In the genomic region with DNA sequence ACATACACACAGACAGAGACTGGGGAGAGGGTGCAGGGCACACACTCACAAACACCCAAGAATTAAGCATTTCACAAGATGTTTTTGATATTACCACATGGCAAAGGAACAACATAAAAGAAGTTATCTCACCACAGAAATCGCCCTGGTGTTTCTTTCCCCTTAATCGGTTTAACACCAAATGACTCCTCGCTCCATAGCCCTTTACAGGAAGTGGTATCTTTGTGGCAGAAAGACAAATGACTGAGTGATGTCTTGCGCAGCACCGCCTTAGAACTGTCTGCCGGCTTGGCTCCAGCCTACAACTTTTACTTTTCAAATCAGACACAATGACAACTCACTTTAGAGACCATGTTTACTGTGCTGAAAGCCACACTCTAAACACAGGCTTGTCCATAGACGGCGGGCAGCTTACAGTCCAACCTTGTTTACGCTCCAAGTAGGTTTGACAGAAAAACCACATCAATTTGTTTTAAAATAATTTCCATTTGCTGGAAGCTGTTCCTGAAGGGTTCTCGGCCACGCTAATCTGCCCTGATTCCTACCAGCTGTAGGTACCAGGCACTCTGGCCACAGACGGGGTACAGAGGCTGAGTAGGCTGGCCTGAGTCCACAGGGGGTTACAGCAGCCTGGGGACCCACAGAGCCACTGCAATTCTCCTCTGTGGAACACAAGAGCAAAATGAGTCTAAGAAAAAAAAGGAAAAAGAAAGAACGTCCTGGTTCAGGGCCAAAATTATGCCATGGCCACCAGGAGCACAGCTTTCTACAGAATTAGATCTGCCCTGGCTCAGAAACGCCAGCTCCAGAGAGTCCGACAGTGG, we compare ENCODE assay signal across 8 mouse cellular contexts. TPM values are rescaled to one million over a fixed set of nuclear protein-coding genes. Genes with fewer than 3 reads are reported as not detected.
A peak's percentile ranks its signal among the peaks of the same experiment; 100 is the strongest.
DNase-seq lines count a peak whose midpoint lies in the region; ATAC-seq lines count a peak whose summit lies in the region.

No protein-coding gene starts in this region.

- DNase-seq in forebrain, embryonic 10.5 days (ENCODE audit: extremely low spot score, low spot score), result no peak
- DNase-seq in forebrain, embryonic 11.5 days (ENCODE audit: low spot score), result no peak
- DNase-seq in A20 (ENCODE audit: low read depth, low spot score), result peak; percentile 31
- DNase-seq in left cerebral cortex, postnatal 14 days (ENCODE audit: low spot score in 2 of 2), result no peak
- DNase-seq in embryo, embryonic 10 days (ENCODE audit: low spot score), result no peak
- no peak for DNase-seq in frontal cortex, postnatal 10 days (ENCODE audit: low spot score in 2 of 2)

- H3K9me3 ChIP-seq in forebrain, embryonic 10.5 days, result no peaks in the 10 kb centered on the region
- no peaks in the 10 kb centered on the region for H3K9me3 ChIP-seq in forebrain, embryonic 11.5 days (ENCODE audit: control insufficient read depth, low read length)
- H3K9me3 ChIP-seq in forebrain, embryonic 12.5 days, result no peaks in the 10 kb centered on the region

- H3K27me3 ChIP-seq in forebrain, embryonic 10.5 days (ENCODE audit: poor library complexity, severe bottlenecking), result no peaks in the 10 kb centered on the region
- no peaks in the 10 kb centered on the region for H3K27me3 ChIP-seq in forebrain, embryonic 11.5 days (ENCODE audit: control insufficient read depth, insufficient read depth, low read length)
- no peaks in the 10 kb centered on the region for H3K27me3 ChIP-seq in forebrain, embryonic 12.5 days

- H3K36me3 ChIP-seq in forebrain, embryonic 10.5 days (replicated peaks), result peaks cover 12% of the 10 kb centered on the region
- H3K36me3 ChIP-seq in forebrain, embryonic 11.5 days (ENCODE audit: control insufficient read depth, insufficient read depth, low read length), result no peaks in the 10 kb centered on the region
- H3K36me3 ChIP-seq in forebrain, embryonic 12.5 days (replicated peaks), result no peaks in the 10 kb centered on the region

- no peak overlapping the region for H3K4me2 ChIP-seq in forebrain, embryonic 11.5 days (ENCODE audit: low read depth, low read length, severe bottlenecking)
- peak overlapping the region; percentile 33 for H3K4me2 ChIP-seq in forebrain, embryonic 12.5 days

- peaks cover 99% of the 10 kb centered on the region for H3K4me1 ChIP-seq in forebrain, embryonic 10.5 days
- H3K4me1 ChIP-seq in forebrain, embryonic 11.5 days (replicated peaks; ENCODE audit: control insufficient read depth, insufficient read depth, low read length), result peaks cover 46% of the 10 kb centered on the region
- peaks cover 83% of the 10 kb centered on the region for H3K4me1 ChIP-seq in forebrain, embryonic 12.5 days

- intact Hi-C loops in left cerebral cortex, postnatal 14 days (cut with DNase I), result no loop called here

- no peak for ATAC-seq in forebrain, embryonic 11.5 days (replicated peaks; ENCODE audit: low FRiP score)
- no peak for ATAC-seq in forebrain, embryonic 12.5 days (ENCODE audit: low FRiP score)
- peak; percentile 71 for ATAC-seq in megakaryocyte progenitor cell, adult 5-6 weeks (replicated peaks; ENCODE audit: poor library complexity)

- peak overlapping the region; percentile 65 for H3K27ac ChIP-seq in forebrain, embryonic 10.5 days
- no peak overlapping the region for H3K27ac ChIP-seq in forebrain, embryonic 11.5 days (ENCODE audit: low read depth, low read length)
- H3K27ac ChIP-seq in forebrain, embryonic 12.5 days, result peak overlapping the region; percentile 73

- 65% methylated on average over 15 of the region's 15 CpGs for WGBS in forebrain, embryonic 10.5 days
- WGBS in forebrain, embryonic 11.5 days, result 60% methylated on average over 15 of the region's 15 CpGs
- 52% methylated on average over 15 of the region's 15 CpGs for WGBS in forebrain, embryonic 12.5 days

- no peak overlapping the region for H3K4me3 ChIP-seq in forebrain, embryonic 10.5 days
- H3K4me3 ChIP-seq in forebrain, embryonic 11.5 days (ENCODE audit: low read depth, low read length), result no peak overlapping the region
- H3K4me3 ChIP-seq in forebrain, embryonic 12.5 days (replicated peaks), result no peak overlapping the region; the same call in 1 of the 2 replicates

- no peak overlapping the region for H3K9ac ChIP-seq in forebrain, embryonic 11.5 days (ENCODE audit: low read length)
- H3K9ac ChIP-seq in forebrain, embryonic 12.5 days, result peak overlapping the region; percentile 33; the same call in 1 of the 2 replicates

RNA-seq across cellular contexts. Expression of a gene that starts 18.3 kb away (rescaled TPM):
- 18.8 and 20.6 TPM in 2 replicates for polyA plus RNA-seq in forebrain, embryonic 10.5 days (2016; fragmentation: Nextera tagmentation; extraction: Ambion mirVana)
- 21.7 and 25.2 TPM in 2 replicates for polyA plus RNA-seq in forebrain, embryonic 11.5 days (2014; fragmentation: Nextera tagmentation; extraction: Ambion mirVana)
- 16.6 and 17.7 TPM in 2 replicates for polyA plus RNA-seq in forebrain, embryonic 12.5 days (2016; fragmentation: Nextera tagmentation; extraction: Ambion mirVana)
- total RNA-seq in megakaryocyte progenitor cell, adult 5-6 weeks (2015), result 0.24 and 0.44 TPM in 2 replicates
- total RNA-seq in megakaryocyte progenitor cell, adult 5-6 weeks (2017), result 0.74 and 0.79 TPM in 2 replicates
- total RNA-seq in left cerebral cortex, postnatal 14 days (2021), result 10 to 100 TPM; 28.5 to 30.6 TPM
